Mouse (Mus musculus) adrenal gland, postnatal 14 days (tissue): Measurements from ENCODE around the gene Mapkapk5. TPM values are rescaled to one million over a fixed set of nuclear protein-coding genes. Genes with fewer than 3 reads are reported as not detected.
"Not testable (repeated sequence)": the region's sequence is repeated elsewhere in the genome, so short reads cannot be mapped to it uniquely, and the experiment has no call there.

Experiments
- DNase-seq: peaks from one replicate; pipeline ENCODE4 v3.0.0; 2021; ENCODE audit warnings: mixed read lengths
- total RNA-seq: library from RNA; stranded (reverse); gene quantifications from 2 replicates; pipeline ENCODE4 v1.2.3, GENCODE M21; 2021

Mapkapk5 gene
- total RNA-seq, 1 experiment from 2014 or later = 96.4 TPM

DNA sequence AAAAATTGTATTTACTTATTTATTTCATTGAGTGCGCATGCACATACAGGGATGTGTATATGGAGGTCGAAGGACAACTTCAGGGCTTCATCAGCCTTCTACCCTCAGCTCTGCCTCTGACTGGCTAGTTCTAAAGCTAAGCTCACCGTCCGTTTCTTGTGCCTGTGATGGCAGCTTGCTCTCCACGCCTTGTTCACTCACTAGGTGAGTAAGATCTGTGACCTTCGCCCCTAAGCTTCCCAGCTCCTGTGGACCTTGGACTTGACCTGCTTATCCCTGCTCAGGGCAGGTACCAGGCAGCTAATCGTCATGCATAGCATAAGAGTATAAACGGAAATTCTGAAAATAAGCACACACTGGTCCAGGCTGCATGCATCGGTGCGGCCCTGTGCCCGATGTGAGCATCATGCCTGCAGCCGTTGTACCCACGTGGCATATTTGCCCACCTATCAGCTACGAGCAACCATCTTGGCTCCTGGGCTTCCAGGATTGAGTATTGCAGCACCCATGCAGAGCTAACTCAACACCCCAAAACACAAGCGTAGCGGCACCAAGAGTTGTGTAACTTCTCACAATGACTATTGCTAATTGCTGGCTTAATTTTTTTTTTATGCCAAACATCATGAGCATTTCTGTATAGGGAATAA is 20.5 kb upstream of the Mapkapk5 start:
- no peak for DNase-seq

DNA sequence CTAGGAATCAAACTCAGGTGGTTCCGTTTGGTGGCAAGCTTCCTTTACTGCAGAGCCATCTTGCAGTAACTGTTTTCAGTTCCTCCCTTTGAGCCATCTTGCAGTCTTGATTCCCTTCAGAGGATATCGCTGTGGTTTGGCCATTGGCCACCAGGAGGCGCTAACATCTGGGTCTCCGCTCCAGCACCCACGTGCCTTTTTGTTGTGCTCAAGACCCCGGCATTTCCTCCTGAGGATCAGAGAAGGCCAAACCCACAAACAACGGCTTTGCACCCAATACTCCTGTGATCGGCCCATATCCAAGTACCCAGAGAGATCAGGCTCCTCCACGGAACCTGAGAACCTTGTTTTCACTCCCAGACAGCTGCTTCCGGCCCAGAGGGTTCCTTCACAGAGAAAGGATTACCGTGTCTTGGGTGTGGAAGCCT is 18.8 kb upstream of the Mapkapk5 start:
- peak; percentile 94 for DNase-seq

DNA sequence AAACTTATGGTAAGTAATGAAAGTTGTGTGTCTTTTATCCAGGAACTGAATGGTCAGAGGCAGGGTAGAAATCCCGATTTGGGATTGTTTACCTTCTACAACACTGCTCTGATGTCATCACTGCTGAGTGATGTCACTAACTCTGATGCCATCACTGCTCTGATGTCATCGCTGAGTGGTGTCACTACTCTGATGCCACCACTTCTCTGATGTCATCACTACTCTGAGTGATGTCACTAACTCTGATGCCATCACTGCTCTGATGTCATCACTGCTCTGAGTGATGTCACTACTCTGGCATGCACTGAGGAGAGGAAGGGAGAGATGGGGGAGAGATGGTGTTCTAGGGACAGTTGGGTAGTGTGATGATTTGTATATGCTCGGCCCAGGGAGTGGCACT is 16.7 kb upstream of the Mapkapk5 start:
- DNase-seq = no peak

DNA sequence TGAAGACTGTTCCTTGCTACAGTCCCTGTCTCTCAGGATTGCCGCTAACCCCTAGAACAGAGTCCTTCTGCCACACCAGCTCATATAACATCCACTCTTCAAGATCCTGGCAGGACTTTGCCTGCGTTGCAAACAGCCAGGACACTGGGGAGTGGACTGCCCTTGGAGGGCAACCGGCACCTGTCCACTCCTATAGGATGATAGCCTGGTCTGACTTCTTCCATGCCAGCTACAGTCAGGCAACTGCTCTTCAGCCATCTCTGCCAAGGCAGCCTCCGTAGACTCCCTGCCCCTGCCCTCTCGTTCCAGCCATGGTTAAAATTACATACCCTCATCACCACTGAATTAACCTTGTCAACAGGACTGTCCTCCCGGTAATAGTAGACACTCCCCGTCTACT is 3.5 kb upstream of the Mapkapk5 start:
- DNase-seq = peak; percentile 27

DNA sequence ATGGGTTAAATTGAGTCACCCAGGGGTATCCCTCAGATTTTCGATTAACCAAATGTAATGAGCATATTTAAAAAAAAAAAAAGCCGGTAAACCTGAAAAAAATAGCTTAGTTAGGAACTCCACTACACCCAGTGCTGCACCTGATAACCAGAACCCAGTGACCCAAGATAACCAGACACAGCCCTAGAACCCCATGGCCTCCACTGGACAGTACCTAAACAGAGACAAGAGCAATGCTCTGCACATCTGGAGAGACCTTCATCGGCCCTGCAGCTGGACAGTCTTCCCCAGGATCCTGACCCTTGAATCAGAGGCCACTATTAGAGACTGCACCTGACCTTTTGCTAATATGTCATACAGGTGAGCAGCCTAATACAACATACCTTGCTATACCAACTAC is 1.4 kb upstream of the Mapkapk5 start:
- no peak for DNase-seq

DNA sequence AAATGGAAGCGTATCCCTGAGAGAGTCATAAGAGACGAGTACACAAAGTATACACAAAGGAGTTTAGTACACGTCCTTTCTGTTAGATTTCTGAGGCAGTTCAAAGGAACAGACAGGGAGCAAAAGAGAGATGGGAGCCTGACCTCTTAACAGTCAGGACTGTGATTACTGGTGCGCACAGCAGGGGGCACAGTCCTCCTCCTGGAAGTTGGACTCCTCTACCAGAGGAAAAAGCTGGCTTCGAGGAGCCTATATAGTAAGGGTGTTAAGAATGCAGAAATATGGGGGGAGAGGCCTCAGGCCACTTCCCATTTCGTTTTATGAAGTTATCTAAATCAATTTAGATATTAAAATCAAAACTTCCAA is 808 bp upstream of the Mapkapk5 start:
- DNase-seq = peak; percentile 81

DNA sequence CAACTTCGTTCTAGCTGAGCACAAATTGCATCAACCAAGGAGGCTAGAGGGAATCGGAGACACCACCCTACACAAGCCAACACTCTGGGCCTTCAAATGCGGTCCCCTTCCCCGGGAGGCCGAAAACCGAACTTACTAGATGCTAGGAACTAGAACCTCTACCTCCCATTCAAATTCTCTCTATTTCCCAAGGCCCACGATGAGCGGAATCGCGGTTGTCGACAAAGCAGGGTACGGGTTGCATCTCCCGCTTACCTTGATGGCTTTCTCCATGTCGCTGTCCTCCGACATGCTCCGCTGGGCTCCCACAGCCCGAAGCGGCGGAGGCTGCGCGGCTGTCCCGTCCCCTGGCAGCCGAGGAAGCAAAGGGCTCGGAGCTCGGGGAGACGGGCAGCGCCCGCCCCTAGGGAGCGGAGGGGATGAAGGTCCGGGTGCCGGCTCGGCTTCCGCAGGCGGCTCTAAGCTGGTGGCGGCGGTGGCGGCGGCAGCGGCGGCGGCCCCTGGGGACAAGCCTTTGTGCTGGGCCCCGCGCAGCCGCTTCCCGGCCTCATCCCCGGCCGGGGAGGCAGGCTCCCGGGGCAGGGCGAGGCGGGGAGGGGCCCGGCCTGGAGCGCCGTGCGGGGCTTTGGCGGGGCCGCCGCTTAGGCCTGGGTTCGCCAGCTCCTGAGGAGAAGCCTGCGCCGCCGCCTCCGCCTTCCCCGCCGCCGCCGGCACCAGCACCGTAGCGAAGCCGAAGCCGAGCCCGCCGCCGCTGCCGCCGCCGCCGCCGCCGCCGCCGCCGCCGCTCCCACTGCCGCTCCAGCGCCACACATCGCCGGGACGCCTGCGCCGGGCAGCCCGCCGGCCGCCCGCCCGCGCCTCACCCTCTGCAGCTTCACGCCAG is 554 bp downstream of the Mapkapk5 start, which contains the start of the genes Adam1a and Gm42878:
Adam1a (minus strand) TSS at position 573 of the 883 bp plus-strand sequence.
Gm42878 (minus strand) TSS at position 573 of the 883 bp plus-strand sequence.
- peak; percentile 75 for DNase-seq

DNA sequence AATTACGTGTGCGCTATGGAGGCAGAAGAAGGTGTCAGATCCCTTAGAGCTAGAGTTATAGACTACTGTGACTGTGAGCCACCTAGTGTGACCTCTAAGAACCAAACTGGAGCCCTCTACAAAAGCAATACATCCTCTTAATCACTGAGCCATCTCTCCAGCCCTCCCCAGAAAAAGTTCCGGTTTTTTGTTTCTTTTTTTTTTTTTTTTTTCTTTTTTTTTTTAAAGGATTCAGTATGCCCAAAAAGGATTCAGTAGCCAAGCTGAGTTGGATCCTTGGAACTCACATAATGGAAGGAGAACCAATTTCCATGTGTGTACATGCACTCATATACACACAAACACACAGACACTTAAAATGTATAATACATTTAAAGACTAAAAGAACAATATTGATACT is 2.3 kb downstream of the Mapkapk5 start:
- no peak for DNase-seq

DNA sequence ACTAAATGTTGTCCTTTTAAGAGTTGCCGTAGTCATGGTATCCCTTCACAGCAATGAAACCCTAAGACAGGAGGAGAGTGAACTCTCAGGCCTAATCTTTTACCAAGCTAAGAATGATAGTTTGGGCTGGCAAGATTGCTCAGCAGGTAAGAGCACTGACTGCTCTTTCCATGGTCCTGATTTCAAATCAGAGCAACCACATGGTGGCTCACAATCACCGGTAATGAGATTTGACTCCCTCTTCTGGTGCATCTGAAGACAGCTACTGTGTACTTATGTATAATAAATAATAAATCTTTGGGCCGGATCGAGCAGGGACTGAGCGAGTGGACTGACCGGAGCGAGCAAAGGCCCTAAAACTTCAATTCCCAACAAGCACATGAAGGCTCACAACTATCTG is 4.5 kb downstream of the Mapkapk5 start:
- no peak for DNase-seq

DNA sequence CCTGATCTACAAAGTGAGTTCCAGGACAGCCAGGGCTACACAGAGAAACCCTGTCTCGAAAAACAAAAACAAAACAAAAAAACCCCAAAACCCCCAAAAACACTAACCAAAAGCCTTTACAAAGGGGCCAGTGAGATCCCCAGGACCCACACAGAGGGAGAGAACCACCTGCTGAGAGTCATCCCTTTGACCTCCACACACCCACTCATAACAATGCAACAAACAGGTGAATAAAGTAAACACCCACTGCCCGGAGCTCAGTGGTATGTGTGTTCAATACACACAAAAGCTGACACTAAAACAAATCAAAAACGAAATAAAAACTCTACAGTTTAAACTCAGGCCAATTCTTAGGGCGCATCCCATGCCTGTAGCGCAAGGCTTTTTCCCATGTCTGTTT is 5.6 kb downstream of the Mapkapk5 start:
- DNase-seq = no peak

DNA sequence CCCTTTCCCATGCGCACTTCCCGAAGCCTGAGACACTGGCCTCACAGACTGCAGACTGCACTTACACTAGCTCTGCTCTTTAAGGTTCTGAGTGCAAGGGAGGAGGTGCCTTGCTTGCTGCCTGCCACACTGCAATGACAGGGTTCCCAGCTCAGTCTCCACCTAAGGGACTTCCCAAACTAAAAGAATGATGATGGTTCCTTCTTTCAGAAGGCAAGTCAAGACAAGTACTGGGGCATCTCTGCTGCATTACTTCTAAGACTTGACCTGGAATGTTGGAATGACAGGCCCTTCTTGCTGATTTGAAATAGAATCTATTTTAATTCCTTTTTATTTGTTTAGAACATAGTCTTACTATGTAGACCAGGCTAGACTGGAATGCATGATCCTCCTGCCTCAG is 8.1 kb downstream of the Mapkapk5 start:
- DNase-seq = no peak

DNA sequence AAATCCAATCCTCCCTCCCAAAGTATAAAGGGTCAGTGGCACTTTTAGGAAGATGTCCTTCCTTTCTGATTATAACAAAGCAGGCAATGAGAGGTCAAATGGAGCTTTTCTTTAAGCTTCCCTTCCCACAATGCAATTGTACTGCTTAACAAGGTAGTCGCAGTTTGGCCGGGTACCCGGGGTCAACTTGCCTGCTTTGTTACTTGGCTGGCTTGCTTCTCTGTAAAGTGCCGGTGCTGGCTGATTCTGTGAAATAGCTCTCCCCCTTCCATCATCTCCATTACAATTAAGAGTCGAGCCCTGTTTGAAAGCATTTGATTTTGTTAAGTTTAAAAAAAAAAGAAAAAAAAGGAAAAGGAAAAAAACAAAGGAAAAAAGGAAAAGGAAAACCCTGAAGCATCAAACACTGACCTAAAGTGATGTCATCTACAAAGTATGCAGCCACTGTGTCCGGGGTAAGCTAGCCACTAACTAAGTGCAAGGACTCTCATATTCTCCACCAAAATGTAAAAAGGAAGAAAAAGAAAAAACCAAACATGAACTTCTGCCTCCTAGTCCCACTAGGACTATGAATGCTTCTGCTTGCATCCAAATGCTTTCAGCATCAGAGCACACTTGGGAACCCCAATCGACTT is 8.7 kb downstream of the Mapkapk5 start:
- no peak for DNase-seq

DNA sequence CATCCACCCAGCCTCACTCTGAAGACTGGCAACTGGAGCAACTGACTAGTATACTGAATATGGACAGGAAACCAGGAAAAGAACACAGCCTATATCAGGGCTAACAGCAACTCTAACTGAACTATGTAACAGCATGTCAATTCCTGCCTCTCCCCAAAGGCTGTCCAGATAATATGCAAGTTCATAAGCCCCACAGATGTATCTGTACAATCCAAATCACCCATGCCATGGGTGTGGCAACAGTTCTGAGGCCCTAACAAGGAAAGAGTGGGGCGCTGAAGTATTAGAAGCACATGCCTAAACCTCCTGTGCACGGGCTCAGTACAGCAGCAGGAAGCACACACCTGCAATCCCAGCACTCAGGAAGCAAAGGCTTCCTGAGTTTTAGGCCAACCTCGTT is 10.6 kb downstream of the Mapkapk5 start:
- no peak for DNase-seq

DNA sequence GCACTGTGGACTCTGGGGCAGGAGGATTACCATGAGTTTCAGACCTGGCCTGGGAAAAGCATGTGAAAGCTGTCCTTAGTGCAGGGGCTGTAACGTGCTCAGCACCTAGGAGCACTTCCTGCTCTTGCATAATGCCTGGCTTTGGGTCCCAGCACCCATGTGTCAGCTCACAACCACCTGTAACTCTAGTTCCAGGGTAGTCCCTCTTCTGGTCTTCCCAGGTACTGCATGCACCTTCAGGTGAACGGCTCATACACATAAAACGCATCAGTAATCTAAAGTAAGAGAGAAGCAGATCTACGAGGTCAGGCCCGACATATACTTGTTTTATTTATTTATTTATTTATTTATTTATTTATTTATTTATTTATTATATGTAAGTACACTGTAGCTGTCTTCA is 11.2 kb downstream of the Mapkapk5 start:
- peak; percentile 19 for DNase-seq

DNA sequence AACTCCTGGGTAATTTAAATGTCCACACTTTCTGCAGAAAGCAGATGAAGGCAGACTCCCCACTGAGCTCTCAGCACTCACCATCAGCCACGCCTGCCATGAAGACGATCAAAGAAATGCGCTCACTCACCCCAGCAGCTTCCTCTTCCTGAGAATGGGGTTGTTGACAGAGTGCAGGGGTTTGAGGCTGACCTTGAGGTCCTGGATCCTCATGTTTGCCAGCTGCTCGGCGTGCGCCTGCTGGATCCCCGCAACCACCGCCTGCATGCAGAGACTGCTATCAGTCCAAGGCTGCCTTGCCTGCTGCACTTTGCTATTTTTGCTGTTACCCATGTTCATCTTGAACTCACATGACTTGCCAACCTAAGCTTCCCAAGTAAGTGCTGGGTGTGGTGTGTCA is 18.7 kb downstream of the Mapkapk5 start:
- peak; percentile 62 for DNase-seq

DNA sequence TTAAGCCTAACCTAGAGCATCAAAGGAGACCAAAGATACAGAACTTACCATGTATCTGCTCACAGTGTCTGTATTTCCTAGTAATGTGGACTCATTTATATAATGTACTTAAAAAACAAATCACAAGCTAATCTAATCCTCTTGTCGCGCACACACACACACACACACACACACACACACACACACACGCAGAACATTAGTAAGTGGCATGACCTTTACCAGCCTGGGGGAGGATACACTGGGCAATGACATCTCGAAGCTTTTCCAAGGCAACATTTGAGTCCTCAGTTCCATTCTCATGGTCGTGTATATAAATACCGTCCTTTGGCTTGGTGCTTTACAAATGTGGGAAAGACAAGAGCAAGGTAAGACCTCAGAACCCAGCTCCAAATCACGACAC is 19.2 kb downstream of the Mapkapk5 start:
- peak; percentile 65 for DNase-seq

DNA sequence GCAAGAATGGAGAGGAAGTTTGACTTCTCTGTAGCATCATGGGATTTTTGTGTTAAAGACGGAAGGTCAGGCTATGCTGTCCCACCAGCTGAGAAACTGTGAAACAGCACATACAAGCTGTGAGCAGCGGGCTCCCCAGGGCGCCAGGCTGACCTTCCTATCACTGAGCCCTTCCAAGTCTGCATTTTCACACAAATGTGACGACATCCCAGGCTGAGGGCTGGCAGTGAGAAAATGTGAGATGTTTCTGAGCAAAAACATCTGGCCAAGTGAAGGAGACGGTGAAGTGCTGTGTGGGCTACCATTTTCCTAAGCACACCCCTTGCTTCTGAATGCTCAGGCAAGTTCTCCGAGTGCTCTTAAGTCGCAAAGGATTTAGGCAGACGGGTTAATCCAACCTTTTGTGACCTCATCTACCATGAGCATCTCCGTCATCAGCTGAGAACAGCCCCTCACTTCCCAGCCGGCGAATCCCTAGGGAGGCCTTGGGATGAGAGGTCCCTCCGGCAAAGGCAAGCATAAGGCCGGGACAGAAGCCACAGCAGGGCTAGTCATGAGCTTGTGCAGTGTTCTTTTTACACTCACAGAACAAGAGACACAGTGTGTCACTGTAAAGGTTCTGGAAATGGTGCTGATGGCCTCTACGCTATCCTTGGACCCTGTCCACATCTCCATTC is 19.8 kb downstream of the Mapkapk5 start:
- peak; percentile 22 for DNase-seq

DNA sequence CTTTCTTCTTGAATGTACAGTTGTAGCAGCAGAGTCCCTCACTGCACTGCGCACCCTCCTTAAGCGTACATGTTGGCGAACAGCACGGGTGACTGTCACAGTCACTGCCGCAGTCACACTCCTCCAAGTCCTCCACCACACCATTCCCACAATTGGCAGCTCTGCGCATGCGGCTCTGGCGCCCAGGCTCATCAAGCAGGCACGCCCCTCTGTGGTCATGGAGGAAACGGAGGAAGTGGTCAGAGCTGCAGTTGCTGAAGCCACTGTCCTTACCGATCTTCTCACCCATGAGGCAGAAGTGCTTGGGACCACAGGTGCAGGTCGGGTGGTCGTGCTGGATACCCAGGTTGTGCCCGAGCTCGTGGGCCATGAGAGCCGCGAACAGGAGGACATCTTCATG is 25.9 kb downstream of the Mapkapk5 start:
- DNase-seq = not testable (repeated sequence)

DNA sequence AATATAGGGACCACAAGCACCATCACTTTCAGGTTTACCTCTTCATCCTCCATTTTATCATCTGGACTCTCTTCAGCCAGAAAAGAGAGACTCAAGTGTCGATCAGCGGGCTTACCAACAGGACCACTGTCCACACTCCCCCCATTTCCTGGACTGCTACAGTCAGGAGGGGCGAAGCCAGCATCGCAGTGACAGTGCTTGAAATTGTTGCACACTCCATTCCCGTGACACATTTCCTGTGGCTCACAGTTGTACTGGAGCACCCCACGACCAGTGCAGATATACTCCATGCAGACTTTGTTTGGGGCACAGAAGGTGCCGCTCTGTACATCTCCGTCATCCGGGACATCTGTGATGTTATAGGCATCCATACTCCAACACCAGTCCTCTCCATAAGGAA is 26.7 kb downstream of the Mapkapk5 start:
- DNase-seq = no peak

DNA sequence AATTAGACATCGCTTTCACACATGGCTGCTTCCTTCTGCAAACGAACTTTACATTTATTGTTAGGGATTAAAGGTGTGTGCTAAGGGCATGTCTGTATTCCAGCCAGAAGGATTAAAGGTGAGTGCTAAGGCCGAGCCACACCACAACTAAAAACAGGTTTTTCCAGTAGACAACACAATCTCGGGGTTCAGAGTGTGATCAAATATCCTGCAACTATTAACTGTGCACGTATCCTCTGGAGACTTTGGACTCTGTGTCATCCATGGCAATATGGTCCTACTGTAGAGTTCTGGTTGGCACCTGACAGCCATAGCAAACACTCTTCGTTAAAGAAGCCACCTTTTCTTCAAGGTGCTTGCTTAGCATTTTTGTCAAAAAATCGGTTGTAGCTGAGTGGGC is 35.7 kb downstream of the Mapkapk5 start:
- DNase-seq = no peak

DNA sequence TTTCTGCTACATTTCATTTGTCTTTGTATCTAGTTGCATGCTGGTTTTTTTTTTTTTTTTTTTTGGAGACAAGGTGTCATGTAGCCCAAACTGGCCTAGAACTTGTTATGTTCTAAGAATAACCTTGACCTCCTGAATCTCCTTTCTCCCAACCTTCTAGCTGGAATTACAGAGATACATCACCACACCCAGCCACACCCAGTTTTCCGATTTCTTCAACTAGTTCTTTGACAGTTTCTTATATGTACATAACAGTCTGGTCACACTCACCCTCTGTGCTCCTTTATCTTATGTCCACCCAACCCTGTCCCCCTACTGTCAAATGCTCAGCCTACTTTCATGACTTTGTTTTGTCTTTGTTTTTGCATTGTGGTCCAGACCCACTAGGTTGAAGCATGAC is 38.9 kb downstream of the Mapkapk5 start:
- no peak for DNase-seq

DNA sequence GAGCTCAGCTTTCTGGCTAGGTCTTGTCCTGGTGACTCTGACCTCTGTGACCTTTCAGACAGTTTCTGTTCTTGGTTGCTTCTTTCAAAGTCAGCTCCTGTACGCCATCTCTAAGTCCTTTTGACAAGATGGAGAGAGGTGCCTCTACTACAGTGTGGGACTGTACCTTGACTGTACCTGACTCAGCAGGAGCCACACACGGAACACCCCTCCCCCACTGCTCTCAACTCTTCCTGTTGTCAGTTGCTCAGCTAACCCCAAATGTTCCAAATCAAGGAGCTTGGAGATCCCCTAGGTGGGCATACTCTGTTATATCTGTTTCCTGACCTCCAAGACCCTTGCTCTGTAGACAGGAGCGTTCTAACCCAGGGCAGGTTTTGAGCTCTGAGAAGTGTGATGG is 42.5 kb downstream of the Mapkapk5 start, which contains the start of gene Adam1b:
Adam1b (minus strand) TSS at position 205 of the 400 bp plus-strand sequence.
- DNase-seq = no peak
